Mouse (Mus musculus) kidney, adult 18-20 months (tissue): ENCODE results near the gene Gm20425.
"Not testable (repeated sequence)": the region's sequence is repeated elsewhere in the genome, so short reads cannot be mapped to it uniquely, and the experiment has no call there.

Source experiments
- DNase-seq: peaks from one replicate; pipeline ENCODE4 v3.0.0; 2021

The Gm20425 gene

DNA sequence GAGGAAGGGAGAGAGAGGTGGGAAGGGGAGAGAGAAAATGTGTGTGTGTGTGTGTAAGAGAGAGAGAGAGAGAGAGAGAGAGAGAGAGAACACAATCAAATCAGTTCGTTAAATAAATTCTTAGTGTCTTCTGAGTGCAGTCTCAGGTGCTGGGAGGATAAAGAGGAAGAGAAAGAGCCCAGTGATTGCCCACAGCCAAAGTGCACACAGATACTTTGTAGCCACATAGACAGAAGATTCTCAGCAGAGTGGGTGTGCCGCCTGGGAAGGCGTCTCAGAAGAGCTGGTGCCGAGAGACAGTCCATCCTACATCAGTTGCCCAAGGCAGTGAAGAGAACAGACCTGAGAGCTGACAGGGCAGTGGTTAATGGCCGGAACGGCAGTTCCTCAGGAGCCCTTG, 15.8 kb downstream of the Gm20425 start:
- no peak for DNase-seq

DNA sequence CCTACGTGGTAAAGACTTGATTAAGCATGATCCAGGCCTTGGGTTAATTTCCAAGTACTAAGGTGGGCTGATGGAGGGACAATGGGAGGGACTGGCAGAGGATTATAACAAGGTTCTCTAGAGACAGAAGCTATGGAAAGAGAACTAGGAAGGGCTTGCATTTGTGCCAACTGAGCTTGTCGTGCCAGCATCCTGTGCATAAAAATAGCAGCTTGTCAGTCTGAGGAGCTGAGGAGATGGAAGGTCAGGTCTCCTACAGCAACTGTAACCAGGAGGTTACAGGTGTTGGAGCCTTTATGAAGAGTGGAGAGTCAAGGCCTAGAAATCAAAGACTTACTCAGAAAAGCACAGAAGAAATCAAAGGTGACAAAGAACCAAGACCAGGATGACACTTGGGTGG, 16.5 kb downstream of the Gm20425 start:
- DNase-seq: no peak

DNA sequence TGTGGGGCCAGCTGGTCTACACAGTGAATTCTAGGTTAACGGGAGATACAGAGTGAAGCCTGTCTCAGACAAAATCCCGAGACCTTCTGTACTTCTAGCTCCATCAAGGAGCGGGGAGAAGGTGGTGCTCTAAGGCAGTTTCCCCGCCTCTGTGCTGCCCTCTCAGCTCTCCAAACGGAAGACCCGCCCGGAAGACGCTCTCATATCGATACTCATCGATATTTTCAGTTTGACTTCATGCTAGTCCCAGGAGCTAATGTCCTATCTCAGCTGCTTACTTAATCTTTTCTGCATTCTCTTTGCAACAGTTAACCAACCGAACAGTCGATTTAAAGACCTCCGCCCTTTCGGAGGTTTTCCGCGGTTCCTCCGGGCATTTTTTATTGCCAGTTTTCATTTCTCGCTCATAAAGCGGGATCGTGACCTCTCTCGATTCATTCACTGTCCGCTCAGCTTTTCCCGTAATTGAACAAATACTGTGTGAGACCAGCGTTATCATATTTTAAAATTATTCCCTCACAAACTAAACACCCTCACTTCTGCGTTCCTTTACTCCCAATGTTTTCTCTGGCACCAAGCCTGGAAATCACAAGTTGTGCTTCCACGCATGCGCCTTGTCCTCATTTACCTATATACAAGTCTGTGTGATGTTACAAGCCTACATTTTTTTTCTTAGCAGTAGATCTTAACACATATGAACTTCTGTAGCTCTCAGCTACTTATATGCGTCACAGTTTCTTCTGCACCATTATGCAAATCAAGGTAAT, 17.3 kb downstream of the Gm20425 start:
- no peak for DNase-seq

DNA sequence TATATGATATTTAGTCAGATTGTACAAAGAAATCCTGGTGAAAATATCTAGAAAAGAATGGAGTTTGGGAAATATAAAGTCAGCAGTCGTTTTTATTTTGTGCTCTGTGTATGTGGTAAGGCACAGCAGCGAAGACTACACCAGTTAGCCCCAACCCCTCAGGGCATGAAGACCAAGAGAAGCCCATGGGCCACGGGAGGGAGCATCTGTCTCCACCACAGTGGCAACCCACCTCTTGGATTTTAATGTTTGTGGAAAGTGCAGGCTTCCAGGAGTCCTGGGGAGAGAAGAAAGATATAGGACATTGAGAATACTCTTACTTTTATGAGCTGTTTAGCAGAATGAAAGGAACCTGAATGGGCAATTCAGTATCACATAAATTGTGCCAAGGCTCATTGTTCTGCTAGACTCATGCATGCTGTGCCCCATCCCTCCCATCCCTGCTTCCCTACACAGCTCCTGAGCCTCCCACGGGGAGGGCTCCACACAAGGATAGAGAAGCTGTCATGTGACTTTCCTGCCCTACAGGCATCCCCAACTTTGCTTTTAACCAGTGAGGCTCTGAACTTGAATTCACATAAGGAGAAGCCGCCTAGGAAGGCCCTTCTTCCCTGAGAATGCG, 21.2 kb downstream of the Gm20425 start:
- DNase-seq: no peak

DNA sequence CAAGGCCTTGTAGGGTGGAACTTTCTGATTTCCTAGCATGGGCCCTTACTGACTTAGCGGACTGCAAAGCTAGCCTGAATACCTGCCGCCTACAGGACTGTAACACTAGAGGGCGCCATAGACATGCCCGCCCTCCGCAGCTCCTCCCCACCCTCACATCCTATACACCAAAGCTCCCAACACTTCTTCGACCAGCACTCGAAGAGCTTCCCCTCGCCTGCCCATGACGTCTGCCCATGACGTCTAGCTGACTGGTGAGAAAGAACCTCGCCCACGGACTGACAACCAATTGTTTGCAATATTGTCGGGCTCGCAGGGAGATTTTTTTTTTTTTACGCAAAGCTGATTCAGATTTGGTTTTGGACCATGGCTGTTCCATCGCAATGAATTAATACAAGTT, 22.3 kb downstream of the Gm20425 start:
- peak; percentile 56 for DNase-seq

DNA sequence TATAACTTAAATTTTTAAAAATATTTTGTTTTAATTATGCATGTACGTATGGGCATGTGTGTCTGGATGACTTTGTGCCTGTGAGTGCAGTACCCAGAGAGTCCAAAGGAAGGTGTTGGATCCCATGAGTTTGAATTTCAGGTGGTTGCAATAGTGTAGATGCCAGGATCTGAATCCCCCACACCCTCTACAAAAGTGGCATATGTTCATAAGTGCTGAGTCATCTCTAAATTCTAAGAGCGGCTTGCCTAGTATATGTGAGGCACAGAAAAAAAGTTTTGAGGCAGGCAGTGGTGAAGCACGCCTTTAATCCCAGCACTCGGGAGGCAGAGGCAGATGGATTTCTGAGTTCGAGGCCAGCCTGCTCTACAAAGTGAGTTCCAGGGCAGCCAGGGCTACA, 24.3 kb downstream of the Gm20425 start:
- no peak for DNase-seq

DNA sequence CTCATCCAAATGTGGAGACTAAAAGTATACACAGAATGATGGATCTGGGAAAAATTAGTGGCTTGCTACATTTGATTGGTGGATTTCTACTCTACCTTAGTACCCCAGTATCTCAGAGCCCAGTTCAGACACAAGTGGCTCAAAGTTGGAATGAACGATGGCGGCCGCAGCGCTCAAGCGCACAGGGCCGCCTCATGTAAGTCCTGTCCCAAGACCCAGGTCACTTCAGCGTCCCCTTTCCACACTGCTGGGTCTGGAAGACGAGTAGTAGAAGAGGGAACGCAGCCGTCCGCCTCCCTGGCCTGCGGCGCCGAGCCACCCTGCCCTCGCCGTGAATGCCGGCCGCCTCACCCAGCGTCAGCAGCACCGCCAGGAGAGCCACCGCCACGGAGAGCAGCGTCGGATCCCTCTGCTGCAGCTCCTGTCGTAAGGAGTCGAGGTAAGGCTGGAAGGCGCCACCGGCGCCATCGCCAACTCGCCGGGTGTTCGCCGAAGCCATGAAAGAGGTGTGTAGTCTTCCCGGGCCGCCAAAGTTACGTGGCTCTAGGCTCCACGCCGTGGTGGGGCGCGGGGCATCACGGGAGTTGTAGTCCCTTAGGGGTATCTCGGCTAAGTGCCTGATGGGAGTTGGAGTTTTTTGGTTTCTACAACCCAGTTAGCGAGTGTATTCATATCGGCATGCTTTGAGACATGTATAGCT, 28.4 kb downstream of the Gm20425 start, which contains the start of gene Srprb:
Gene Srprb (minus strand): TSS at position 577 of the 700 bp plus-strand sequence.
- peak; percentile 93 for DNase-seq

DNA sequence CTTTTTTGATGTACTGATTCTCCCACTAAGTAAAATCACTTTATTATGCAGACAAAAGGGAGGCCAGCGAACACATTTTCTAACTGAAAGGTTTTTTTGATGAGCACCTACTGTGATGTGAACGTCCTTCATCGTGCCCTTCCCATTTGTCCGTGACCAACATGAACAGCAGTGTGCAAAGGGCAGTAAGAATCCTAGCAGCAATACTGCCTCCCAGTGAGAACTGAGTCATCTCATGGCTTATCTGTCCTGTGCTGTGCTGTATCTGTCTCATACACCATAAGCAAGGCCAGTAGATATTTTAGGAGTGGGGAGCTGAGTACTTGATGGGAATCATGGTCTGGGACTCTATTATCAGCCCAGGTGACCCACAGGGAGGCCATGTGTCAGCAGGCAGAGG, 41.7 kb downstream of the Gm20425 start:
- no peak for DNase-seq

DNA sequence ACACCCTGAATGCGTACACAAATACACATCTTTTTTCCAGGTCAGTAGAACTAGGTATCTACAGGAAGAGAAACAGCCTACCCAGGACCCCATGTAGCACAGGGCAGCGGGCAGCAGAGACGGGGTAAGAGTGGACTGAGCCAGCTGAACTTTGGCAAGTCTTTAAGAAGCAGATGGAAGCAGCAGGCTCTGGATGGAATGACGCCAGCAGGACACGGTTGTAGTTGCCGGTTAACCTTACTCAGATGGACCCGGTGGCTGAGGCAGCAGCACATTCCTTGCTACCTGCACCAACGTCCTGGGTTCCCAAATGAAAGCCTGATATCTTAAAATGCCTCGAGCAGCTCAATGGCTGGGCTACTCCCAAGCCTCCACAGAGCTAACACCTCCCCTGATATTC, 43.4 kb downstream of the Gm20425 start:
- peak; percentile 65 for DNase-seq

DNA sequence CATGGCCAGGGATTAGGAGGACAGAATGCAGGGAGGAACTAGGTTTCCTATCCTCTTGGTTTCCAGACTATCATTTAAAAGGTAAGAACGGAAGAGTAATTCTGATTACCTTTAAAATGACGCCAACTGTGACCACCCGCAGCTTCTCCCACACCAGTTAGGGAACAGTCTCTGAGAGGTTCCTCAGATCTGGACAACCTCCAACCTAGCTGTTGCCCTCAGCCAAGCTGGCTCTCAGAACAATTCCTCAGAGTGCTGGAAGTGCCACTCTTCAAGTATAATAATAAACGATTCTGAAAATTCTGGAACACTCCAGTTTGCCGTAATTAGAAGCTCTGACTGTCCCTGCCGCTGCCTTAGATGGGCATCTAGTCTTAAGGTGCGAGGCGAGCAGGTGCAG, 44.2 kb downstream of the Gm20425 start:
- DNase-seq: no peak

DNA sequence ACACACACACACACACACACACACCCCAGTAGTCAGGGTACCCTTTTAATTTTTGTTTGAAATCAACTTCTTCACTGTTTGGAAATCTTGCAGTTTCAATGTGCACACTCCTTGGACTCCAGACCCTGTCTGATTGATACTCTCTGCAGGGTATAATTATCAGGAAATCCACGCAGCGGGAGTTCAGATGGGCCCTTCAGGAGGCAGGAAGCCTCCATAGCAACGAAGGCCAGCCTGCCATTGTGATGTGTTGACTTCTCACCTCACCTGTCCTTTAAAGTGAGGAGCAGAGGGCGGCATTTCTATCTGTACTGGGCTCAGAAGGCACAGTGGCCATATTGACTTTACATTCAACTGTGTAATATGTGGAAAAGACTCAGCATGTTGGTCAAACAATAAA, 45.3 kb downstream of the Gm20425 start:
- DNase-seq: no peak

DNA sequence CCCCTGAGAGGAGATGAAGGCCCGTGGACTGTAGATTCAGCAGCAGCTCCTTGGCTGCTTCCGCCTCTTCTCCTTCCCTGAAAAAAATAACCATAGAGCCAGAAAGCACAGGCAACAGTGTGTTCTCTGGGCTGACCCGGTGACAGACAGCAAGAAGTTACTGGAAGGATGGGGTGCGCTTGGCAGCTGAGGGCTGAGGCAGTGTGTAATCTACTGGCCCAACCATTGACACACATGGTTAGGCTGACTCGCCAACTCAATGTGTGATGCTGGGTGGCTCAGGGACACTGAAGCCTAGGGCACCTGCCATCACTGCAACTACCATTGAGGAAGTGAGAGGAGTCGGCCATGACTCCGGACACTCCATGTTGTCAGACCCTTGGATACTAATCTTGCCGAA, 48.2 kb downstream of the Gm20425 start:
- DNase-seq: no peak

DNA sequence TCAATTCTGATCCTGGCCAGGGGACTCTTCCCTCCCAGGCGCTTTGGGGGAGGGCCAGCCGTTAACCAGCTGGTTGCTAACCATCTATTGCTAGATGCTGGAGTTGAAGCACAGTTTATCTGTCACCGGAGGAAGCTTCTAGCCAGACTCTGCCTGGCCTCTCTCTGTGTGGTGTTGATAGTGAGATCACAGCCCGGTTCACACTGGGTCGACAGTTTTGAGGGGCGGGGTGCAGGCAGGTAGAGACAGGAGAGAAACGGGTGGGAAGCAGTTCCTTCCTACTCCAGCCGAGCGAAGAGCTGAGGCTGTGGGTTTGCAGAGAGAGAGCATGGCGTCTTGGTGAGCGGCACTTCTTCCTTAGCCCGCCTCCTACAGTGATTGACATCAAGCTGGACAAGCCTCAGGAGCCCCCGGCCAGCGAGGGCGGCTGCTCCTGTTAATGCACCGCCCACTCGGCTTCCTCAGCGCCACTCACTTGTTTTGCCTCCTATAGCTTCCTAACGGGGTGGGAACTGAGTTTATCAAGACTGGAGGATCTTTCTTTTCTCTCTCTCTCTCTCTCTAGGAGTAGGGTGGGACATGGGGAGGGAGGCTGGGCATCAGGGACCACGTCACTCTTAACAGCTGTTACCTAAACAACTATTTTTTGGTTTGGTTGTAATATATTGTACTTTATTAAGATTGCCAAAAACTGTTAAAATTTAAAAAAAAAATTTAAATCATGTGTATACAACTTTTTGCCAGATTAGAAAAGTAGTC, 49.1 kb downstream of the Gm20425 start:
- DNase-seq: peak; percentile 62

DNA sequence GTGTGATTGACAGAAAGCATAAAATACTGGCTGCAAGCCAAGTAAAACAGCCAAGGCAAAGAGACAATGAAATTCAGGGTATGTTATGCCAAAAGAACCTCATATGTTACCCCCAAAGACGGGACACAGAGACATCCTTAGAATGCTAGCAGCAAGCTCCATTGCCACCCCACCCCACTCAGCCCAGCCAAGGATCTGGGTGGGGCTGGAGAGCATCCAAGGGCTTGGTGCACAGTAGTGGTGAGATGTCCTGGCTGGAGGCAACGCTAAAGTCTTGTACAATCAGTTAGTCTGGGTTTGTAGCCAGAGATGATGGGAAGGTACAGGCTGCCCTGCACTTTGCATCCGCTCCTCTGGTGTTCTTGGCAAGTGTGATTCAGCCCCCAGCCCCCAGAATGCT, 49.8 kb downstream of the Gm20425 start:
- DNase-seq: peak; percentile 19

DNA sequence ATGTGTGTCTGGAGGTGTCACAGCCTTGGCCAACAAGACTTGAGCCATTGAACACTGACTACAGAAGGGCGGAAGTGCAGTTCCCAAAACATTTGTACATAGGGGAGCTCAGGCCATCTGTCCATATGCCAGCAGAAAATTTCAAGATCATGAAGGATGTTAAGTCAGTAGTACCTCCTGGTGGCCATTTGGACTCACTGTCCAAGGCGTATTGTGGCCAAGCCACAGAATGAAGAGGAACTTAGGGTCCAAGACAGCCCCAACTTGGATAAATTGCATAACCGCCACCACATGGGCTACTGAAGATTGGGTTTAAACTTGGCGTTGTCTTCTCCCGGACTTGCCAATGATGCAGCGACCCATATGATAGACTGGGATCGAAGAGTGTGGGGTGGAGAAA, 54.4 kb downstream of the Gm20425 start:
- no peak for DNase-seq

DNA sequence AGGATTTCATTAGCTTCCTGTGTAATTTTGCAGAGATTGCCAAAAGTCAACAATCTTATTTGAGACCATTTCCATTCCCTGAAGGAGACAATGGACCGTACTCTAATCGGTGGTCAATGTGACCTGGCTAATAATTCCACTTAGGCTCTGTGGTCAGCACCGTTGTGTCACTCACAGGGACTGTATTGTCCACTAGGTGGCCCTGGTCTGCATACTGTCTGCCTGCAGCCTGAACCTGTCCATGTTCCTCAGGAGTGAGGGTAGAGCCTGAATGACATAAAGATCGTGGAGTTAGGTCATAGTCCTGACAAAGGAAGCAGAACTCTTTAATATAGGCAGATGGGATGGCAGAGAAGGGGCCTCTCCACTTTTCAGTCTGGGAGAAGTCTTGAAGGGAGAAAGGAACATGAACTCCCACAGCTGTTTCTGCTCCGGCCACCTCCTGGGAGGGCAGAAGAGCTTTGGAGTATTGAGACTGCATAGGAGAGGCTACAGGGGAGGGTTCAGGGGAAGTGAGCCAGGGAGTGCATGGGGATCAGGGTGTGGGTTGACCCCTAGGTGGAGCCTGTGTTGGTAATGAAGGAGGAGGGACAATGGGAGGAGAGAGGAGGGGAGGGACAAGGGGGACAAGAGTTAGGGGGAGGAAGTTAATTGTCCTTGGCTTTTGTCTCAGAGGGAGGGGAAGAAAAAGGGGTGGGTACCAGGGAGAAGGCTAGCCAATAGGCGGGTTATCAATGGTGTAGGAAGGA, 55.2 kb downstream of the Gm20425 start:
- peak; percentile 36 for DNase-seq

DNA sequence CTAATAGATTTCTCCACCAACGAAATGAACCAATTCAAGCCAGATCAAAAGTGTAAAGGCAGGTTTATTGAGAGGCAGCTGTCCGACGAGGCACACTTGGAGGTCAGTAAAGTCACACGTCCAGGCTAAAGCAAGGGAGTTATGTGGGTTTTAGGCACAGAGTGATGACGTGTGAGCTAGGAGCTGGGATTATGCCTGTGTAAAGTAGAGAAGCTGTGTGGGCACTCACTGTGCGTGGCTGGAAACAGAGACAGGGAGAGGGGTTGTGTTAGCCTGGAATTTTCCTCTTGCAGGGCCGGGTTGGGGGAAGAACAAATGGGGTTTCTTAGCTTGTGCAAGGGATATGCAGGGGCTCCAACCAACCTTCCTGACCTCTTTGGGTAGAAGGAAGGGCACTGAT, 61.3 kb downstream of the Gm20425 start:
- no peak for DNase-seq

DNA sequence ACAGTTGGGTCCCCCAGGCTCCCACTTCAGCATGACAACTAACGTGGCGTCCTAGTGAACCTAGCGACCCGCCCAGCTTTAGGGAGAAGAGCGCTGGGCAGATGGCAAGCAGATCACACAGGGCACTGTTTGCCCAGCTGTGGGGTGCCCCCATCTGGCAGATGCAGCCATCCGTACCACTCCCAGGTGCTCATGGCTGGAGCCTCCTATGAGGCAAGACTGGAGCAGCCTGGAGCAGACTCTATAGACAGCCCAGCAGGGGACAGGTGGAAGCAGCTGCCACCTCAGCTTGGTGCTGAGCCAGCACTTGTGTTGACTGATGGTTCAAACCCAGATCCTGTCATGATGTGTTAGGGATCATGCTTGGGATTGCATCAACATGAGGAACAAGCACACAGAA, 62.1 kb downstream of the Gm20425 start:
- DNase-seq: no peak

DNA sequence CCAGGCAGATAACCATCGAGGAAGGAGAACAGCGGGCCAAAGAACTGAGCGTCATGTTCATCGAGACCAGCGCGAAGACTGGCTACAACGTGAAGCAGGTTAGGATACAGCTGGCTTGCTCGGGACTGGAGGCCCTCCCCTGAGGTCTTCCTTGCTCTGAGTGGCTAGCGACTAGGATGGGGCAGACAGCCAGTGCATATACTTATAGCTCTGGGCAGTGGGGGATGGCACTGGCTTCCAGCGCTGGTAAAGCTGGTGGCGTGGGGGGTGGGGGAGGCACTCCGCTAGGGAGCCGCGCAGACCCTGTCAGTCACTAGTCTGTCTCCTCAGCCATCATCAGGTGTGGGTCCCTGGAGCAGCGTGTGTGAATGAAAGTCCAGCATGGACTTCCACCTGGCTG, 66.3 kb downstream of the Gm20425 start:
- DNase-seq: no peak

DNA sequence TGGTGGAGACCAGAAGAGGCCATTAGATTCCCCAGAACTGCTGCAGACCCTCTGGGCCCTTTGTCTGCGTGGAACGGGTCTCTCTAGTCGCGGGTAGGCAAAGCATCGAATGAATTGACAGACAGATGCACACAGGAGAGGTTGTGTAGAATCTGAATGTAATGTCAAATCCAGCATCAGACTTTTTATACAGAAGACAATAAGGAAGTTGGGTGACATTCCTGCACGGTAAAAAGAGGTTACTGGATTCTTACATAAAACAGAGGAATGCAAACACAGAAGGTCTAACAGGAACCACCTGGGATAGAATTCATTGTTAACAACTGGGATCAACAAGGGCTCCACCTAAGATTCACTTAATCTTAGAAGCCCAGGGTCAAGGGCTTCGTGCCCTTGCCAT, 74.9 kb downstream of the Gm20425 start:
- not testable (repeated sequence) for DNase-seq

DNA sequence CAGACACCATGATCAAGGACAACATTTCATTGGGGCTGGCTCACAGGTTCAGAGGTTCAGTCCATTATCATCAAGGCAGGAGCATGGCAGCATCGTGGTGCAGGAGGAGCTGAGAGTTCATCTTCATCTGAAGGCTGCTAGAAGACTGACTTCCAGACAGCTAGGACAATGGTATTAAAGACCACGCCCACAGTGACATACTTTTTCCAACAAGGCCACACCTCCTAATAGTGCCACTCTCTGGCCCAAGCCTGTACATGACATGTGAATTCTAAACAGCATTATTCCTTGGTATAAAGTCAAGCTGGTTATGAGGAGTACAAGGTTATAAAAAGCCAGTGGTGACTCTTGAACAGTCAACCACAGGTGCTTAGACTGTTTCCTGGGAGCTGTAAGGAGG, 75.5 kb downstream of the Gm20425 start:
- no peak for DNase-seq

DNA sequence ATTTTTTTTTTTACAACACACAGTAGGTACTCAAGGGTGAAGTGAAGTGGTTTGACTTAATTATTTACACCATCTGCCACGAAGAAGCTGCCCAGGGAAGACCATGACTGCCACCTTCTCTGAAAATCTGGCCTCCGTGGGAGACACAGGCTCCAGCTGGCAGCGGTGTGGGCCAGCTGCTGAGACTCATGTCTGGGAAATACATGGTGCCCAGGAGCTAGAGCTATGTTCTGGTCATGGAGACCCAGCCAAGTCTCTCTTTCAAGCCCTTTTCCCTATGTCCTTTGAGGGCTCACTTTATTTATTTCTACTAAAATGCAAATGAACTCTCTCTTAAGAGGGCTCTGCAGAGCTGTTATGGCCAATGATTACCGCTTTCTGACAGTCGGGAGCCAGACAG, 76.8 kb downstream of the Gm20425 start:
- DNase-seq: no peak
